Mouse (Mus musculus) midbrain, embryonic 14.5 days (tissue): ENCODE measurements around the gene Trio. TPM values are rescaled to one million over a fixed set of nuclear protein-coding genes. Genes with fewer than 3 reads are reported as not detected.
A peak's percentile ranks its signal among the peaks of the same experiment; 100 is the strongest.

Experiments used
- ATAC-seq: fragments of 200-750 bp; cut with Nextera tagmentation; 2 replicates; pipeline ENCODE4 v1.8.0; 2017; ENCODE audit warnings: moderate number of reproducible peaks, moderate library complexity; ENCODE audit not compliant: low FRiP score, low TSS enrichment
- DNase-seq: peaks from one replicate; pipeline ENCODE4 v3.0.0-alpha.2; 2015
- H3K27ac ChIP-seq: fragments of 300-500 bp; sonication (generic); replicated peaks from 2 replicates; pipeline ENCODE4 v1.5.1; 2014; ENCODE audit warnings: mild to moderate bottlenecking, low read depth, low read length, moderate library complexity
- H3K27me3 ChIP-seq: fragments of 300-500 bp; sonication (generic); 2 replicates; pipeline ENCODE4 v1.6.1; 2014; ENCODE audit warnings: low read length, control low read depth, mixed read lengths; ENCODE audit not compliant: control insufficient read depth, insufficient read depth
- H3K36me3 ChIP-seq: fragments of 300-500 bp; sonication (generic); 2 replicates; pipeline ENCODE4 v1.6.1; 2014; ENCODE audit warnings: low read length, control low read depth; ENCODE audit not compliant: control insufficient read depth, insufficient read depth
- H3K4me1 ChIP-seq: fragments of 300-500 bp; sonication (generic); 2 replicates; pipeline ENCODE4 v1.6.1; 2014; ENCODE audit warnings: mild to moderate bottlenecking, antibody characterized with exemption, low read length, control low read depth; ENCODE audit not compliant: control insufficient read depth, insufficient read depth
- H3K4me2 ChIP-seq: fragments of 300-500 bp; sonication (generic); 2 replicates; pipeline ENCODE4 v1.6.1; 2014; ENCODE audit warnings: mild to moderate bottlenecking, low read length, moderate library complexity
- H3K4me3 ChIP-seq: fragments of 300-500 bp; sonication (generic); replicated peaks from 2 replicates; pipeline ENCODE4 v1.5.1; 2014; ENCODE audit warnings: low read depth, low read length
- H3K9ac ChIP-seq: fragments of 300-500 bp; sonication (generic); replicated peaks from 2 replicates; pipeline ENCODE4 v1.6.1; 2014; ENCODE audit warnings: mild to moderate bottlenecking, low read length, moderate library complexity
- H3K9me3 ChIP-seq: fragments of 300-500 bp; sonication (generic); 2 replicates; pipeline ENCODE4 v1.6.1; 2016; ENCODE audit warnings: low read length, control low read depth, mixed read lengths; ENCODE audit not compliant: control insufficient read depth
- WGBS: fragments of 180-500 bp; shearing (Covaris S2); extraction: QIAGEN DNeasy Blood & Tissue Kit; methylation state at CpG from one replicate; pipeline ENCODE4 v1.1.7; 2014; 5-methylcytosine and 5-hydroxymethylcytosine counted together
- polyA plus RNA-seq: library from polyadenylated mRNA; unstranded; fragments of >200 nt; fragmentation: Nextera tagmentation; extraction: Ambion mirVana; gene quantifications from 2 replicates; pipeline ENCODE4 v1.2.1, GENCODE M21; 2014

Trio gene
- polyA plus RNA-seq, 1 experiment from 2014 or later, result 56.5 TPM

DNA sequence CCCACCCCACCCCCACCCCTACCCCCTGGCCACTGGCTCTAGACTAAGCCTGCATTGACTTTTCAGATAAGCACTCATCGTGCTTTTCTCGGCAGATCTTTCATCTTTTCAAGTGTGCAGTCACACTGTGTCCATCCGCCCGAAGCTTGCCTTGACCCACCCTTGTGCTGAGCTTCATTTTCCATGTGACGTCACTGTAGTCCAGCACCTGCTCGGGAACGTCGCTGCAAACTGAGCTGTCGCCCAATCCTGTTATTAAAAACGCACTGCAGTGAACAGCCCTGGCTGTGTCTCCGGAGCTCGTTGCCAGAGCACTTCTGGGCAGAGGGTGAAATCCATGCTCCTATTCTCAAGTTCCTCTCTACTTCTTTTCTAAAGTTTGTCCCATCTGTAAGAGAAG is 93.8 kb downstream of the Trio start:
- no peak for ATAC-seq

DNA sequence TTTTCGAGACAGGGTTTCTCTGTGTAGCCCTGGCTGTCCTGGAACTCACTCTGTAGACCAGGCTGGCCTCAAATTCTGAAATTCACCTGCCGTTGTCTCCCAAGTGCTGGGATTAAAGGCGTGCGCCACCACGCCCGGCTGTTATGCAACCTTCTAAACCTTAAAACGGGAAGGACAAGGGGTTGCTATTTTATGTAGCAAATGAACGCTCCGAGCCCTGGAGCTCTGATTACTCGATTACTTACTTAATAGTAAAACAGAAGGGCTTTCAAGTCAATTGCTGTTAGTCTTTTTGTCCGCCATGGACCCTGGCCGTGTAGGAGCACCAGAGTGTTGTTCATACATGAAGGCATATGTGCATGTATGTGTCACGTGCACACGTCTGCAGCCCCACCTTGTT is 94.2 kb downstream of the Trio start:
- Histone ChIP-seq H3K27me3 (no peaks in the 10 kb centered on the region), H3K4me3 (no peak overlapping the region), H3K4me1 (peaks cover 16% of the 10 kb centered on the region), H3K9ac (no peak overlapping the region), H3K27ac (no peak overlapping the region), H3K9me3 (no peaks in the 10 kb centered on the region), H3K36me3 (no peaks in the 10 kb centered on the region), H3K4me2 (no peak overlapping the region)
- ATAC-seq (no peak), DNase-seq (no peak)
- WGBS, result 96% methylated on average over 14 of the region's 14 CpGs

More for the DNA sequence above, 93.8 kb downstream of the Trio start:
- no peak for DNase-seq
- H3K4me3 ChIP-seq, result no peak overlapping the region
- H3K9ac ChIP-seq, result no peak overlapping the region
- H3K9me3 ChIP-seq, result no peaks in the 10 kb centered on the region
- peaks cover 19% of the 10 kb centered on the region for H3K4me1 ChIP-seq
- no peaks in the 10 kb centered on the region for H3K27me3 ChIP-seq
- H3K36me3 ChIP-seq, result no peaks in the 10 kb centered on the region
- no peak overlapping the region for H3K27ac ChIP-seq
- H3K4me2 ChIP-seq, result no peak overlapping the region
- WGBS, result 79% methylated on average over 12 of the region's 12 CpGs

GRCm38 (mm10) chr15:27927614-27928013 is 98.0 kb downstream of the Trio start:
- peaks cover 41% of the 10 kb centered on the region for H3K4me1 ChIP-seq
- WGBS, result 92% methylated on average over 6 of the region's 6 CpGs

GRCm38 (mm10) chr15:27926941-27927340 is 98.7 kb downstream of the Trio start:
- Histone ChIP-seq H3K9me3 (no peaks in the 10 kb centered on the region), H3K4me2 (no peak overlapping the region), H3K4me1 (peaks cover 48% of the 10 kb centered on the region), H3K27me3 (no peaks in the 10 kb centered on the region), H3K36me3 (no peaks in the 10 kb centered on the region), H3K4me3 (no peak overlapping the region), H3K9ac (no peak overlapping the region), H3K27ac (no peak overlapping the region)
- 63% methylated on average over 18 of the region's 18 CpGs for WGBS
- DNase-seq (no peak), ATAC-seq (no peak)

More at GRCm38 (mm10) chr15:27927614-27928013, 98.0 kb downstream of the Trio start:
- Histone ChIP-seq H3K36me3 (no peaks in the 10 kb centered on the region), H3K9me3 (no peaks in the 10 kb centered on the region), H3K27me3 (no peaks in the 10 kb centered on the region), H3K9ac (no peak overlapping the region), H3K4me2 (no peak overlapping the region), H3K4me3 (no peak overlapping the region), H3K27ac (no peak overlapping the region)
- ATAC-seq (no peak), DNase-seq (no peak)

DNA sequence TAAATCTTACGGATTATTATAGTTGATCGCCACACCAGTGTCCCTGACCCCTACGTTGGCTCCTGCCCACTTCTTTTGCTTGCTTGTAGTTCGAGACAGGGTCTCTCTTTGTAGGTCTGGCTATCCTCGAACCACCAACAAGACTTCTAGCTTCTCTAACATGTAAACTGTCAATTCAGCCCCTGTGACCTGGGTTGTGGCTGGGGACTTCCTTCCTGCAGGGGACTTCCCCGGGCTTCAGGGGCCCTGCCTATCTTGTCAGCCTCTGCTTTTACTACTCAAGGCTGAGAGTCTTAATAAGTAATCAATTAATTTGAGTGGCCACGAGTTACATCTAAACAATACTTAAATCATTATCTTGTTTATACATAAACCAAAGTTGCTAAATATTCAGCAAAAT is 99.2 kb downstream of the Trio start:
- no peaks in the 10 kb centered on the region for H3K27me3 ChIP-seq
- no peak overlapping the region for H3K27ac ChIP-seq
- H3K36me3 ChIP-seq, result no peaks in the 10 kb centered on the region
- DNase-seq (no peak), ATAC-seq (no peak)
- no peak overlapping the region for H3K9ac ChIP-seq
- H3K4me2 ChIP-seq, result no peak overlapping the region
- H3K4me3 ChIP-seq, result no peak overlapping the region
- WGBS, result 75% methylated on average over 7 of the region's 7 CpGs
- H3K4me1 ChIP-seq, result peaks cover 48% of the 10 kb centered on the region
- H3K9me3 ChIP-seq, result no peaks in the 10 kb centered on the region

DNA sequence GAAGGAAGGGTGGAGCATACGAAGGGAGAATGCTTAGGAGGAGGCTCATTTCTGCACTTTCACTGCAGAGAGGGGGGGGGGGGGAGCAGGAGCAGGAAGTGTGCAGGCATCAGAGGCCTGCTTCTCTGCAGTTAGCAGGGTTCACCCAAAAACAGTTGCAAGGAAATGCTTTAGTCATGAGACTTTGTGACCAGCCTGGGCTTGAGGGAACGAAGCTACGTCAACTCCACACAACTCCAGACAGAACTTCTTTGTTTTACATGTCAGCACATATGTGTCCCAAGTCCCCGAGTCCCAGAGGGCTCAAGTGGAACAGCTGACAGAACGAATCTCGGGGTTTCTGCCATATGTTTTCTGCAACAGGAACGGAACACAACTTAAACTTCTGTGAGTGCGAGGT is 99.8 kb downstream of the Trio start:
- Histone ChIP-seq H3K4me2 (no peak overlapping the region), H3K9ac (no peak overlapping the region), H3K4me1 (peaks cover 48% of the 10 kb centered on the region), H3K4me3 (no peak overlapping the region), H3K27ac (no peak overlapping the region), H3K36me3 (no peaks in the 10 kb centered on the region), H3K27me3 (no peaks in the 10 kb centered on the region), H3K9me3 (no peaks in the 10 kb centered on the region)
- no peak for DNase-seq
- WGBS, result 45% methylated on average over 8 of the region's 8 CpGs
- ATAC-seq, result no peak

DNA sequence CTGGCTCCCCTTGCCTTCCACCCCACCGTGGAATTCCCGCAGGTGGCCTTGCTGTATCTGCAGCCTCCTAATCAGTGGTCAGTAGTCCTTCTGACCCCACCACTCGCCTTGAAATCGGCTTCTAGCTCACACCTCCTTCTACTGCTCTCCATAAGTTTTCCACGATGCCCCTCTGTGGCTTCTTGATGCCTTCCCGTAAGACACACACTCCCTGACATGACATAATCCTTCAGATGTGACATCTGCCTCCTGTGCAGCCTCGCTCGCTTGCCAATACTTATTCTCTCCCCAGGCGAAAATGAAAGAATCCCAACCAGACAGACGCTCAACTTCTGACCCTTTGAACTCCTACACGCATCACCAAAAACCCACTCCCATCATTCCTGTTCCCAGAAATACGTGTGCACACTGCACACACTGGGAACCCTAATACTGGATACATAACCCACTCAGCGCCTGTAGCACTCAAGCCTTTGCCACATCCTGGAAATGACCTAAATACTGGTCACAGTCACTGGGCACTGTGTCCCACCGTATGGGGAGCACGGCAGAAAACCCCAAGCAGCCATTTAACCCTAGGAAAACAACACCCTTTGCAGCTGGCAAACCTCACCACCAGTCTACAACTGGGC is 100.5 kb downstream of the Trio start:
- no peak overlapping the region for H3K4me3 ChIP-seq
- peaks cover 43% of the 10 kb centered on the region for H3K4me1 ChIP-seq
- ATAC-seq, result no peak
- 14% methylated on average over 15 of the region's 15 CpGs for WGBS
- no peaks in the 10 kb centered on the region for H3K9me3 ChIP-seq
- H3K27ac ChIP-seq, result no peak overlapping the region
- DNase-seq, result no peak
- no peak overlapping the region; the same call in 1 of the 2 replicates for H3K9ac ChIP-seq
- H3K4me2 ChIP-seq, result peak overlapping the region; percentile 24; the same call in 1 of the 2 replicates
- no peaks in the 10 kb centered on the region for H3K36me3 ChIP-seq
- H3K27me3 ChIP-seq, result no peaks in the 10 kb centered on the region

DNA sequence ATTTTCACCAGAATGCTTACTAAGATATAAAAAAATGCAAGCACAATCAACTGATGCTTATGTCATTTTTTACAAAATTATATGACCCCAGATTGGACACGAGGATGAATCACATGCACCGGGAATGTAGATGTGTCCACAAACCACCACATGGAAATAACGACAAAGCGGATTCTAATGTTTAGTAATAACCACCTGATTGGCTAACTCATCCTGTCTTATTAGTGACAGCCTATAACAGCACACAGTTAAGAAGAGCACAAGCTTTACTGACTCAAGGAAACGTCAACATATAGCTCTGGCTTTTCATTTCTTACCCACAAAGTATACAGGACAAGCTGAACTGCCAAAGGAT is 101.7 kb downstream of the Trio start:
- Histone ChIP-seq H3K9me3 (no peaks in the 10 kb centered on the region), H3K4me1 (peaks cover 43% of the 10 kb centered on the region), H3K9ac (peak overlapping the region; percentile 49; the same call in 1 of the 2 replicates), H3K36me3 (no peaks in the 10 kb centered on the region), H3K27me3 (no peaks in the 10 kb centered on the region), H3K4me3 (peak overlapping the region; percentile 32), H3K4me2 (peak overlapping the region; percentile 58), H3K27ac (peak overlapping the region; percentile 76)
- WGBS, result 19% methylated on average over 5 of the region's 5 CpGs
- ATAC-seq (peak; percentile 35; the same call in 1 of the 2 replicates), DNase-seq (peak; percentile 42)

GRCm38 (mm10) chr15:27923280-27923986 is 102.2 kb downstream of the Trio start:
- peak overlapping the region; percentile 58 for H3K4me2 ChIP-seq
- DNase-seq (peak; percentile 94), ATAC-seq (peak; percentile 96)
- peaks cover 43% of the 10 kb centered on the region for H3K4me1 ChIP-seq
- H3K9ac ChIP-seq, result peak overlapping the region; percentile 49
- 7% methylated on average over 21 of the region's 21 CpGs for WGBS
- no peaks in the 10 kb centered on the region for H3K36me3 ChIP-seq
- H3K27ac ChIP-seq, result peak overlapping the region; percentile 76
- no peaks in the 10 kb centered on the region for H3K9me3 ChIP-seq
- peak overlapping the region; percentile 32 for H3K4me3 ChIP-seq
- H3K27me3 ChIP-seq, result no peaks in the 10 kb centered on the region
